Mouse (Mus musculus): ENCODE measurements around the gene Aqp5.

Aqp5 gene

DNA sequence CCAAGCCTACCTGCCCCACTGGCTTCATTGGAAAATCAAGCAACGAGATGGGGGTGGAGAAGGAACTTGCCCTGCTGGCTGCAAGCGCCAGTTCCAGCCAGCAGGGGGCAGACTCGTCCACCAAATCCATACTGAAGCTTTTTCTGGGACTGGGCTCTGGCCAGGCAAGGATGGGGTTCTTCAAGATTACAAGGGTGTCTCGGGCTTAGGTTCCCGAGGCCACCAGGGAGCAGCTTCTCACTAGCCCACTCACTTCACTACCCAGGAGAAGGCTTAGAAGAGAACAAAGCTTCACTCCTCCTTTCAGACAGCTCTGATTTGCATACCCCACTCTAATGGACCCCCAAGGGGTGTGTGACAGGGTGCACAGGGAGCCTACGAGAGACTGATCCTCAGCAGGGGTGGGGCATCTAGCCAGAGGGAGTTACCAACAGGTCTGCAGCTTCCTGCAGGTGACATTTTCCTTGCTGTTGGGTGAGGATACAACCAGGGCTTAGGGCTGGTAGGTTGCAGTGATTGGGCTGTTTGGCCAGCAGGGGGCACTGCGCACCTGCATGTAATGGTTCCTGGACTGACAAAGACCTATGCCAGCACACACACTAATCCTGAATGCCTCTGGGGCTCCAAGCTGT lies 5.6 kb downstream of the Aqp5 start:
- DNase-seq (ENCODE audit: low read depth, low spot score) = peak; percentile 56

DNA sequence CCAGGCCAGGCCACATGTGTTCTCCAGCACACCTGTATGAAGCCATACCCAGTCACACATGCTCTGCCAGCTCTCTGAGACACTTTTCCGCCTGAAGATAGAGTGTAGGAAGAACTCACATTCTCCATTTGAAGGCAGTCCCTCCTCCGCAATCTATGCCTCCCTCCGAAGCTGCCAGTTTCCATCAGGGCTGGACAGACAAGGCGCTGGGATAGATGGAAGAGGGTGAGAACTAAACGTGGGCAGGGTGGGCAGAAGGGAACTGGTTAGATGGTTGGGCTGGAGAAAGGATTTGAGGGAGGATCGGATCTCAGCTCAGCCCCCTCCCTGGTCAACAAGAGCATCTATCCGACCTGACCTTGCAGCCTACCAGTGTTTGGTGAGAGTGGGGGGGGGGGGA lies 6.3 kb downstream of the Aqp5 start:
- DNase-seq (ENCODE audit: low read depth, low spot score) = no peak

- DNase-seq (ENCODE audit: low read depth, low spot score) = no peak
Measured at GRCm38 (mm10) chr15:99597596-99597995, 7.0 kb downstream of the Aqp5 start.

GRCm38 (mm10) chr15:99599245-99600070 lies 8.9 kb downstream of the Aqp5 start:
- DNase-seq (ENCODE audit: low read depth, low spot score) = no peak

GRCm38 (mm10) chr15:99600986-99601822 lies 10.6 kb downstream of the Aqp5 start, which contains the start of gene Aqp6:
TSS of gene Aqp6 (plus strand) at chr15:99601400.
- no peak for DNase-seq (ENCODE audit: low read depth, low spot score)

DNA sequence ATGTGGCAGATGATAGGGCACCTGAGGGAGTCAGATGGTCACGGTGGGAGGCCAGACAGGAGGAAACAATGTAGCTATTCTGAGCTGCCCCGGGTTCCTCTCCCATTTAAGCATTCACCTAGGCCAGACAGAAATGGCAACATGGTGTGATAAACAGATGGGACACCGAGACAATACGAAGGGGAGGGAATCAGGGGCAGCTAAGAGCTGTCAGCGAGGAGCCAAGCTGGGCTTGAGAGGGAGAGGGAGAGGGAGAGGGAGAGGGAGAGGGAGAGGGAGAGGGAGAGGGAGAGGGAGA lies 11.2 kb downstream of the Aqp5 start:
- DNase-seq (ENCODE audit: low read depth, low spot score) = no peak

DNA sequence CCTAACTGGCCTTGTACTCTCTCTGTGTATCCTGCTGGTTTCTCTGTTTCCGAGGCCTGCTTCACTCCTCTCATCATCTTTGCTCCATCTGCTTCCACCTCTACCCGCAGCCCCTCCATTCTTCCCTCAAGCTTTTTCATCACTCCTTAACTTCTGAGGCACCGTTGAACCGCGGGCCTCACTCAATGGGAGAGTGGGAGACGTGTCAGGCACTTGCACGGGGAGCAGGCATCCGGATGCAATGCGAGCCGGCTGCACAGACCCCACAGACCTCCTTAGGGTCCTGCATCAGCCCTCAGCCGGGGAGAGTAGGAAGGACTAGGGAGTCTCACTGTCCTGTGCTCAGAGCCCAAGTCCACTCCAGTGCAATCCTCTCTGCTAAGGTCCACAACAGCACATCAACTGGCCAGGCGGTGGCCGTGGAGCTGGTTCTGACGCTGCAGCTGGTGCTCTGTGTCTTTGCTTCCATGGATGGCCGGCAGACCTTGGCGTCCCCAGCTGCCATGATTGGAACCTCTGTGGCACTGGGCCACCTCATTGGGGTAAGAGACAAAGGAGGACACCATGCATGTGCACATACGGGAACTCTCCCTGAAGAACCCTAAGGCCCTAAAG lies 11.7 kb downstream of the Aqp5 start:
- no peak for DNase-seq (ENCODE audit: low read depth, low spot score)

- DNase-seq (ENCODE audit: low read depth, low spot score) = no peak
Measured at GRCm38 (mm10) chr15:99603216-99603615, 12.6 kb downstream of the Aqp5 start.

- no peak for DNase-seq (ENCODE audit: low read depth, low spot score)
Measured at GRCm38 (mm10) chr15:99605595-99605994, 15.0 kb downstream of the Aqp5 start.

- DNase-seq (ENCODE audit: low read depth, low spot score) = peak; percentile 30
Measured at GRCm38 (mm10) chr15:99606515-99606914, 15.9 kb downstream of the Aqp5 start.

- no peak for DNase-seq (ENCODE audit: low read depth, low spot score)
Measured at GRCm38 (mm10) chr15:99607388-99608113, 17.0 kb downstream of the Aqp5 start.

- DNase-seq (ENCODE audit: low read depth, low spot score) = no peak
Measured at GRCm38 (mm10) chr15:99608382-99609125, 18.0 kb downstream of the Aqp5 start.

GRCm38 (mm10) chr15:99611563-99611962 lies 21.0 kb downstream of the Aqp5 start:
- no peak for DNase-seq (ENCODE audit: low read depth, low spot score)

DNA sequence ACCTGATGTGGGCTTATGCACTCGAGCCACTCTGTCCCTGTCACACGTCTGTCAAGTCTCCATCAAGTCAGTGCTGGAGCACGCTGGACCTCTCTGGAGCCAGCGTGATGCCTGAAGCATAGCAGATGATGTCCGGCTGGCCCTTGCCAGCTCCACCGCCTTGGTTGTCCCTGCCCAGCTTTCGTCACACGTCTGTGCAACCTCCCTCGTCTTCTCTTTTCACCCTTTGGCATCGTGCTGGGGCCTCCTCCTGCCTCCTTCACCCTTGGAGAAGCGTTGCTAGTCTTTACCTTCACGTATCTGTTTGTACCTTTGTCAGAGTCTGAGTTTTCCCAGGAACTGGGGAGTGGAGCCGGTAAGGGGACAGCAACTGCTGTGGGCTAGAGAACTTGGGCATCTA lies 23.7 kb downstream of the Aqp5 start:
- DNase-seq (ENCODE audit: low read depth, low spot score) = no peak

DNA sequence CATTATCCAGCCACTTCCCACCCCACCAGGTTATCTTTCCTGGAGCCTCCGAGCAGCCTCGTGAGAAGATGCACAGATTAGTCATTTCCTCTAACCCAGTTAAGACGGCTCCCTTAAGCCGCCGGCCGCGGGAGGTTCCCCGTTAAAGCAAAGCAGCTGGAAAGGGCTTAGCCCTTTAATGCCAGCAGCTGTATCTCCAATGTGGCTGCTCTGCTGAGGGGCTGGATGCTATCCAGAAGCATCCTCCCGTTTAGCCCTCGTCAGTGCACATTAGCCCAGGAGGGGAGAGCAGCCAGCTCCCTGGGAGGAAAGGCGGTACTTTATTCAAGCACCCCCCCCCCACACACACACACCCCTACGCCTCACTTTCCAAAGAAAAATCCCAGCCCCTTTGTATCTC lies 24.2 kb downstream of the Aqp5 start:
- DNase-seq (ENCODE audit: low read depth, low spot score) = no peak

- DNase-seq (ENCODE audit: low read depth, low spot score) = no peak
Measured at GRCm38 (mm10) chr15:99615246-99615645, 24.7 kb downstream of the Aqp5 start.

DNA sequence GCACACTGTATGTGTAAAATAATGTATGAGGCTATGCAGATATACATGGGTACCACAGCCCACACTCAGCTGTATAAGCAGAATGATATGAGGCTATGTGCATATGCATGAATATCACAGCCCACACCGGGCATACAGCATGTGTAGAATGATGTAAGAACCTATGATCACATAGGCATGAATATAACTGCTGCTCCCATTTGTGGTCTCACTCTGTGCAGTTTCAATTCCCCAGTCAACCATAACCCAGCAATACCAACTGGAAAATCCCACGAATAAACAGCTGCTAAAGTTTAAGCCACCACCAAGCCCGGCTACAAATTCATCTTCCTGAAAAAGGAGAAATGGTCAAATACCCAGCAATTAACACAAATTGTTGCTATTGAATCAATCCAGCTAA lies 28.0 kb downstream of the Aqp5 start:
- no peak for DNase-seq (ENCODE audit: low read depth, low spot score)

- DNase-seq (ENCODE audit: low read depth, low spot score) = no peak
Measured at GRCm38 (mm10) chr15:99619821-99620220, 29.2 kb downstream of the Aqp5 start.

GRCm38 (mm10) chr15:99622063-99622462 lies 31.5 kb downstream of the Aqp5 start:
- no peak for DNase-seq (ENCODE audit: low read depth, low spot score)

GRCm38 (mm10) chr15:99631618-99632017 lies 41.0 kb downstream of the Aqp5 start:
- peak; percentile 24 for DNase-seq (ENCODE audit: low read depth, low spot score)

GRCm38 (mm10) chr15:99634702-99635101 lies 44.1 kb downstream of the Aqp5 start:
- no peak for DNase-seq (ENCODE audit: low read depth, low spot score)
